Mouse (Mus musculus) forebrain, embryonic 14.5 days (tissue): ENCODE results near the gene 4930402H24Rik. TPM values are rescaled to one million over a fixed set of nuclear protein-coding genes. Genes with fewer than 3 reads are reported as not detected.

ENCODE experiments used
- ATAC-seq: fragments of 200-750 bp; cut with Nextera tagmentation; 2 replicates; pipeline ENCODE4 v1.8.0; 2017; ENCODE audit warnings: mild to moderate bottlenecking, moderate library complexity
- DNase-seq: peaks from one replicate; pipeline ENCODE4 v3.0.0-alpha.2; 2015; ENCODE audit warnings: low spot score
- H3K27ac ChIP-seq: fragments of 300-500 bp; sonication (generic); 2 replicates; pipeline ENCODE4 v1.5.1; 2014; ENCODE audit warnings: low read depth, mild to moderate bottlenecking, control low read depth, low read length, moderate library complexity
- H3K27me3 ChIP-seq: fragments of 300-500 bp; sonication (generic); replicated peaks from 2 replicates; pipeline ENCODE4 v1.6.1; 2014; ENCODE audit warnings: low read length, control low read depth, mixed read lengths; ENCODE audit not compliant: control insufficient read depth, insufficient read depth
- H3K36me3 ChIP-seq: fragments of 300-500 bp; sonication (generic); 2 replicates; pipeline ENCODE4 v1.6.1; 2014; ENCODE audit warnings: low read length, control low read depth; ENCODE audit not compliant: control insufficient read depth, insufficient read depth
- H3K4me1 ChIP-seq: fragments of 300-500 bp; sonication (generic); 2 replicates; pipeline ENCODE4 v1.6.1; 2014; ENCODE audit warnings: antibody characterized with exemption, low read length, control low read depth; ENCODE audit not compliant: control insufficient read depth, insufficient read depth
- H3K4me2 ChIP-seq: fragments of 300-500 bp; sonication (generic); 2 replicates; pipeline ENCODE4 v1.6.1; 2014; ENCODE audit warnings: mild to moderate bottlenecking, control low read depth, low read length
- H3K4me3 ChIP-seq: fragments of 300-500 bp; sonication (generic); 2 replicates; pipeline ENCODE4 v1.5.1; 2014; ENCODE audit warnings: low read depth, low read length, control low read depth
- H3K9ac ChIP-seq: fragments of 300-500 bp; sonication (generic); 2 replicates; pipeline ENCODE4 v1.6.1; 2014; ENCODE audit warnings: mild to moderate bottlenecking, low read length, control low read depth, moderate library complexity
- H3K9me3 ChIP-seq: fragments of 300-500 bp; sonication (generic); replicated peaks from 2 replicates; pipeline ENCODE4 v1.6.1; 2016; ENCODE audit warnings: low read length, control low read depth, mixed read lengths; ENCODE audit not compliant: control insufficient read depth
- WGBS: fragments of 180-500 bp; shearing (Covaris S2); extraction: QIAGEN DNeasy Blood & Tissue Kit; methylation state at CpG from one replicate; pipeline ENCODE4 v1.1.7; 2014; 5-methylcytosine and 5-hydroxymethylcytosine counted together
- polyA plus RNA-seq: library from polyadenylated mRNA; unstranded; fragments of >200 nt; fragmentation: Nextera tagmentation; extraction: Ambion mirVana; gene quantifications from 2 replicates; pipeline ENCODE4 v1.2.1, GENCODE M21; 2014

4930402H24Rik gene
- polyA plus RNA-seq, 1 experiment from 2014 or later, result 55.1 TPM

GRCm38 (mm10) chr2:130664102-130664701 lies 242.0 kb downstream of the 4930402H24Rik start, which contains the start of gene Ddrgk1:
Gene Ddrgk1, minus strand, starts transcription at chr2:130664659.
- Histone ChIP-seq H3K4me1 (peaks cover 16% of the 10 kb centered on the region), H3K36me3 (peaks cover 27% of the 10 kb centered on the region), H3K9me3 (no peaks in the 10 kb centered on the region), H3K27ac (peak within 1 kb of the TSS; percentile 97), H3K27me3 (no peaks in the 10 kb centered on the region), H3K4me2 (peak within 1 kb of the TSS; percentile 61), H3K9ac (peak within 1 kb of the TSS; percentile 75), H3K4me3 (peak within 1 kb of the TSS; percentile 47)
- 0% methylated on average over 40 of the region's 40 CpGs for WGBS
- ATAC-seq (peak; percentile 97), DNase-seq (peak; percentile 98)

- H3K27ac ChIP-seq, result peak overlapping the region; percentile 97
- 93% methylated on average over 11 of the region's 11 CpGs for WGBS
- H3K27me3 ChIP-seq, result no peaks in the 10 kb centered on the region
Observed at GRCm38 (mm10) chr2:130663342-130663741, 242.9 kb downstream of the 4930402H24Rik start.

GRCm38 (mm10) chr2:130658530-130658929 lies 247.7 kb downstream of the 4930402H24Rik start:
- DNase-seq, result no peak

More at GRCm38 (mm10) chr2:130663342-130663741, 242.9 kb downstream of the 4930402H24Rik start:
- Histone ChIP-seq H3K4me1 (peaks cover 13% of the 10 kb centered on the region), H3K9me3 (no peaks in the 10 kb centered on the region), H3K4me2 (peak overlapping the region; percentile 61), H3K4me3 (peak overlapping the region; percentile 47), H3K36me3 (peaks cover 36% of the 10 kb centered on the region), H3K9ac (peak overlapping the region; percentile 75)
- DNase-seq (no peak), ATAC-seq (no peak)

GRCm38 (mm10) chr2:130657541-130657940 lies 248.7 kb downstream of the 4930402H24Rik start:
- H3K27me3 ChIP-seq, result no peaks in the 10 kb centered on the region
- WGBS, result 88% methylated on average over 6 of the region's 6 CpGs
- H3K4me2 ChIP-seq, result no peak overlapping the region
- no peak overlapping the region for H3K9ac ChIP-seq
- no peaks in the 10 kb centered on the region; the same call in 1 of the 2 replicates for H3K4me1 ChIP-seq
- peaks cover 89% of the 10 kb centered on the region for H3K36me3 ChIP-seq
- DNase-seq, result no peak
- H3K9me3 ChIP-seq, result no peaks in the 10 kb centered on the region
- H3K27ac ChIP-seq, result no peak overlapping the region
- no peak overlapping the region for H3K4me3 ChIP-seq
- ATAC-seq, result no peak

More at GRCm38 (mm10) chr2:130658530-130658929, 247.7 kb downstream of the 4930402H24Rik start:
- H3K4me2 ChIP-seq, result no peak overlapping the region
- H3K27ac ChIP-seq, result no peak overlapping the region
- peaks cover 9% of the 10 kb centered on the region for H3K4me1 ChIP-seq
- peaks cover 84% of the 10 kb centered on the region for H3K36me3 ChIP-seq
- no peak for ATAC-seq
- H3K9me3 ChIP-seq, result no peaks in the 10 kb centered on the region
- H3K4me3 ChIP-seq, result no peak overlapping the region
- 97% methylated on average over 10 of the region's 10 CpGs for WGBS
- H3K9ac ChIP-seq, result no peak overlapping the region
- H3K27me3 ChIP-seq, result no peaks in the 10 kb centered on the region

GRCm38 (mm10) chr2:130656536-130656935 lies 249.7 kb downstream of the 4930402H24Rik start:
- no peaks in the 10 kb centered on the region for H3K9me3 ChIP-seq
- 96% methylated on average over 9 of the region's 9 CpGs for WGBS
- no peak overlapping the region for H3K9ac ChIP-seq
- H3K27me3 ChIP-seq, result no peaks in the 10 kb centered on the region
- no peak for ATAC-seq
- DNase-seq, result no peak
- H3K27ac ChIP-seq, result no peak overlapping the region
- no peaks in the 10 kb centered on the region for H3K4me1 ChIP-seq
- no peak overlapping the region for H3K4me3 ChIP-seq
- H3K4me2 ChIP-seq, result no peak overlapping the region
- peaks cover 86% of the 10 kb centered on the region for H3K36me3 ChIP-seq

Other genes with a start within 250 kb of the 4930402H24Rik start
- 49.8 and 55.9 TPM in 2 replicates for gene Ddrgk1, start 241.7 kb downstream of the 4930402H24Rik start, polyA plus RNA-seq
- gene Itpa, start 238.8 kb downstream of the 4930402H24Rik start, polyA plus RNA-seq, result 125 and 131 TPM in 2 replicates
- gene Slc4a11, start 208.9 kb downstream of the 4930402H24Rik start, polyA plus RNA-seq, result 0.52 and 0.64 TPM in 2 replicates
- 11.3 and 14.3 TPM in 2 replicates for gene Atrn, start 89 bp upstream of the 4930402H24Rik start, polyA plus RNA-seq
- gene Gfra4, start 136.7 kb upstream of the 4930402H24Rik start, polyA plus RNA-seq, result 30.6 and 33.6 TPM in 2 replicates
- gene Adam33, start 157.4 kb upstream of the 4930402H24Rik start, polyA plus RNA-seq, result 0.52 and 0.79 TPM in 2 replicates
- 0.10 and 0.25 TPM in 2 replicates for gene Siglec1, start 180.4 kb upstream of the 4930402H24Rik start, polyA plus RNA-seq
- 1.6 and 1.8 TPM in 2 replicates for gene Hspa12b, start 220.9 kb upstream of the 4930402H24Rik start, polyA plus RNA-seq
- gene Gm11037, start 227.1 kb upstream of the 4930402H24Rik start, polyA plus RNA-seq, result not detected in 2 replicates